Mouse (Mus musculus) sigmoid colon, adult 10 weeks (tissue): Measurements from ENCODE around the gene Cst9. TPM values are rescaled to one million over a fixed set of nuclear protein-coding genes. Genes with fewer than 3 reads are reported as not detected.

Experiments
- polyA plus RNA-seq: library from polyadenylated mRNA; stranded (reverse); fragments of 350-450 nt; fragmentation: Illumina TruSeq; extraction: RNeasy Lipid Tissue Mini Kit (QIAGEN cat#74804); gene quantifications from one replicate; pipeline ENCODE4 v1.2.3, GENCODE M21; 2014; ENCODE audit warnings: low read depth, low replicate concordance

The Cst9 gene
- polyA plus RNA-seq, result not detected

GRCm38 (mm10) chr2:148834912-148835311, at the start of gene Cst9:
Gene Cst9, plus strand, starts transcription at chr2:148835147.

GRCm38 (mm10) chr2:148789142-148789541, 45.8 kb upstream of the Cst9 start, which contains the start of gene Cst12:
Gene Cst12, plus strand, starts transcription at chr2:148789361.

GRCm38 (mm10) chr2:148798485-148798884, 36.5 kb upstream of the Cst9 start, which contains the start of gene Cst8:
Gene Cst8, plus strand, starts transcription at chr2:148798785.

GRCm38 (mm10) chr2:148819909-148820308, 15.0 kb upstream of the Cst9 start, which contains the start of gene Cst13:
Gene Cst13, plus strand, starts transcription at chr2:148820081.

GRCm38 (mm10) chr2:148864966-148865365, 30.0 kb downstream of the Cst9 start, which contains the start of gene 9230104L09Rik:
Gene 9230104L09Rik, minus strand, starts transcription at chr2:148865038.

GRCm38 (mm10) chr2:148875335-148875811, 40.4 kb downstream of the Cst9 start, which contains the start of gene Cst3:
Gene Cst3, minus strand, starts transcription at chr2:148875692.

Other genes with a start within 250 kb of the Cst9 start
- gene Nxt1, start 162.5 kb upstream of the Cst9 start, polyA plus RNA-seq, result 3.7 TPM
- 28.8 TPM for gene Gzf1, start 154.1 kb upstream of the Cst9 start, polyA plus RNA-seq
- 6.9 TPM for gene Napb, start 102.7 kb upstream of the Cst9 start, polyA plus RNA-seq
- not detected for gene Cstl1, start 84.8 kb upstream of the Cst9 start, polyA plus RNA-seq
- gene Cst11, start 63.6 kb upstream of the Cst9 start, polyA plus RNA-seq, result not detected
- gene 8030411F24Rik, start 53.1 kb upstream of the Cst9 start, polyA plus RNA-seq, result not detected
- not detected for gene Cst12, start 45.8 kb upstream of the Cst9 start, polyA plus RNA-seq
- not detected for gene Cst8, start 36.4 kb upstream of the Cst9 start, polyA plus RNA-seq
- not detected for gene Cst13, start 15.1 kb upstream of the Cst9 start, polyA plus RNA-seq
- 0.82 TPM for gene 9230104L09Rik, start 29.9 kb downstream of the Cst9 start, polyA plus RNA-seq
- 19.5 TPM for gene Cst3, start 40.5 kb downstream of the Cst9 start, polyA plus RNA-seq
- gene Gm1330, start 168.1 kb downstream of the Cst9 start, polyA plus RNA-seq, result not detected
- not detected for gene Gm10750, start 182.1 kb downstream of the Cst9 start, polyA plus RNA-seq